Mouse (Mus musculus): Measurements from ENCODE around the gene Tcf12.

Gene Tcf12

DNA sequence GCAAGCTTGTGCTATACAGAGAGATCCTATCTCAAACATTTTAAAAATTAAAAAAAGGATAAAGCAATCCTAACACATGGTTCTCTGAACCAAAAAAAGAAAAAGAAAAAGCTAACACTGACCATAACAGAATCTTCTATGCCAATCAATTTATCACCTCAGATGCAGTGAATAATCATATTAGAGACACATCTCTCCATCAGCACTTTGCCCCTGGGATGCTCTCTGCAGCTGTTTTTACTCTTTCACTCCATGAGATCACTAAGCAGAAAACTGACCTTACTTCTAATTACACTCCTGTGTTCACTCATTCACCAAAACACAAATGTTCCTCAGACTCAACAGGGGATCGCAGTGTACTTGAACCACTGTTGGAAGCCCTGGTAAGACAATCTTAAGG lies 128.8 kb downstream of the Tcf12 start:
- in situ Hi-C loops (cut with MboI, MseI): loop anchor here (5.0 kb wide), 1 partner anchor 34 kb away; no protein-coding TSS in a partner anchor

DNA sequence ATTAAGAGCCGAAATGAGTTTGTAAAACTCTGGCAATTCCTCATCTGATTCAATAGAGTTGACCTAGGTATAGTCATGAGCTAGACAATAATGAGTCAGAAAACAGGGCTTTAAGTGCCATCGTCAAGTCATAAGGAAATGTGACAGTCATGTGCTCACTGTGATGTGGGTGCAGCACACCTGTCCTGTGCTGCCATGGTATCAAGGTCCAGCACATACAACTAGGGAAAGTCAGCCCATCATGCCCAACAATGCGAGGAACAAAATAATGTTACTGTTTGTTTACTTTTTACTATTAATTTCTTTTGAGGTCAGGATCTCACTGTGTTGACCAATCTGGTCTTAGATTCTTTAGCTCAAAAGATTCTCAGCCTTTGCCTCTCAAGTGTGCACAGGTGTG lies 130.6 kb downstream of the Tcf12 start:
- in situ Hi-C loops (cut with MboI, MseI): loop anchor here (5.0 kb wide), 1 partner anchor 36 kb away; no protein-coding TSS in a partner anchor

DNA sequence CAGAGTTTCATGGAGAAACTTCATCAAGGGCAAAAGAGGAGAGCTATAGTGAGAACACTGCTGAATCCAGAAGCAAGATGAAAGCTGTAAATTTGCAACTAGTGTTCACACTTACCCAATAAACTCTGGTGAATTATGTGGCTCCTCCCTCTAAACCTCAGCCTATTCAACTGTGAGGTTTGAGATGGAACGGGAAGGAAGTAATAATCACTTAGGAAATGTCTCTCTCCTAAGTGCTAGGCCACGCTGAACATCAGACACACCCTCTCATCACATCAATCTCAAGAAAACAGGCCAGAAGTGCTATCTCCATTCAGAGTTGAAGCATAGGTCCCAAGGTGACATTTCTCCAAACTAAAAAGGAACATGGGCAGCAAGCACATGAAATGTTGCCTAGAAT lies 131.1 kb downstream of the Tcf12 start:
- in situ Hi-C loops (cut with MboI, MseI): loop anchor here (5.0 kb wide), 1 partner anchor 37 kb away; no protein-coding TSS in a partner anchor

DNA sequence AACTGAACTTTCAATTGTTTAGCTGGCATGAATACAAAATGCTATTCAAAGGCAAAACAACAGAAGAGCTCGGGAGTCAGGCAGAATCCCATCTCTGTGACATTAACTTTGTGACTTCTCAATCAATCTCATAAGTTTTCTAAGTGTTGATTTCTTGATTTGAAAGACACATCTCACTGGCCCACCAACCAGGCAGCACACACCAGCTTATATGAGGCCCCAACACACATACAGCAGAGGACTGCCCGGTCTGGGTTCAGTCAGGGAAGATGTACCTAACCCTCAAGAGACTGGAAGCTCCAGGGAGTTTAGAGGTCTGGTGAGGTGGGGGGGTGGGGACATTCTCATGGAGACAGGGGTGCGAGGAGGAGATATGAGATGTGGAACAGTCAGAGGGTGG lies 132.8 kb downstream of the Tcf12 start:
- in situ Hi-C loops (cut with MboI, MseI): no loop called here

DNA sequence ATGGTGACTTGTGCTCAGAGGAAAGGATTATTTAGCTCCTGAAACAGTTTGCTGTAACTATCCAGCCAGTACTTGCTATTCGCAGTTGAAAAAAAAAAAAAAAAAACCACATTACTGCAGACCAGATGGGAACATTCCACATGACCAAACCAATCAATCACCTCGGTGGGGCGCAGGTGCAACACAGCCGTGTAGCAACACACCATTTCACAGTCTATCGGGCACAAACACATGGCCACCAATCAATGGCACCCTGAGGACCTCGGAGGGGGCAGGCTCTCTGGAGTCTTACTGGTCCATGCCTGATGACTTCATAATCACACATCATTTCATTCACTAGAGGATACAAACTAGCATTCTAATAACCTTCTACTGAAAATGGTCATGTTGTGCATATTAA lies 135.6 kb downstream of the Tcf12 start:
- in situ Hi-C loops (cut with MboI, MseI): no loop called here

DNA sequence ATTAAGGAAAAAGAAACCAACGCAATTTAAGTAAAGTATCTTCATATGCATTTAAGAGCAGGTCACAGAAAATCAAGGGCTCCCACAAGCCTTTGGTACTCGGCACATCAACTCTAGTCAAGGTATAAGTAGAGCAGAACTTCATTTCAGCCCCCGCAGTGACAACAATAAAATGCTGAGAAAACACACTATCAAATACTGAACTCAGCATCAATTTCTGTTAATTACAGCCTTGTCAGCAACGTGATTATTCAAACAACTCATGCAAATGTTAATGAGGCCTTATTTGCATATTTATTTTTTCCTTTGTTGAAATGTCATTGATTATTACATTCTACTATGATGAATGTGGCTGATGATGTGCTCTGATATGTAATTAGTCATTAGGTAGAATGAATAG lies 136.5 kb downstream of the Tcf12 start:
- in situ Hi-C loops (cut with MboI, MseI): no loop called here

DNA sequence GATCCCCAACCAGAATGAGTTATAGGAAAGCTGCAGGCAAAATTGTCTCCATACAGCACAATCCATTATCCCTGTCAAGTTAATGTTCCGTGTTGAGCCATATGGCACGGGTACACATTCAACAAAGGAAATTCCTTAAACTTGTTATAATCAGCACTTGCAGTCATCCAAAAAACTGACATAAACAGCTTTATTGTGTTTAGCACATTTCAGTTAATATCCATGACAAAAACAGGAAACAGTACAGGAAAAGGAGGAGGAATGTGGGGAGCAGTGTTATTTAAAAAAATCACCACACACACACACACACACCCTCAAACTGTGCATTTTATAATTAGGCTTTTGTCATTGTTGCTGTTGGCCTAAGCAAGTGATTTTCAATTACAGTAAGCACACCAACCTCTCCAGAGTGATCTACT lies 137.1 kb downstream of the Tcf12 start:
- in situ Hi-C loops (cut with MboI, MseI): no loop called here

DNA sequence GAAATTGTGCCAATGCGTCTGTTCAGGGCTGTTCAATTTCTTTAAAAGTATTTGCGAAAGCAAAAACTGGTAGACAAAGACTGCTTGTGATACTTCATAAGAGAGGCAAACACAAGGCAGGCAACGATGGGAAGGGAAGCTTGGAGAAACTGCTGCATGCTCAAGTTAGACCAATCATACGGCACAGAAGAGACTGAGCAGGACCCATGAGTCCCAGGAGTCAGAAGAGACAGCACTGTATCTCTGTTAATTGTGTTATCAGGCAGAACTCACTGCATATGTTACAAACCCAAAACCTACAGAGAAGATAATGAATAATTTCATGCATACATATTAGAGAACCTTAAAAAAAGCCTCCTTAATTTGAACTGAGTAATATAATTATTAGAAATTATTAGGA lies 147.6 kb downstream of the Tcf12 start:
- in situ Hi-C loops (cut with MboI, MseI): no loop called here

DNA sequence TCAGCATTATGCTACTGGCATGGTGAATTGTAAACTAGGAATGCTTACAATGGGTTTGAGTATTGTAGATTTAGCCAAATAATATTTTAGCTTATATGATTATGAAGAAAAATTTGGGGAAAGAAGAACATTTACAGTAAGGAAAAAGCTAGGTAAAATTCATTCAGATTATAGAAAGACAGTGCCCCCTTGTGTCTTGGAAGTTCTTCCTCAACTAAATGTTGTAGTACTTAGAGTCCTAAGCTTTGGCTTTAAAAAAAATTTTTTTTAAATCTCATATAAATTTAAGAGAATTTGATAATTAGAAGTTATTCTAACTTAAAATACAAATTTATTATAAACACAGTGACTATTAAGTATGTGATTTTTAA lies 151.7 kb downstream of the Tcf12 start:
- in situ Hi-C loops (cut with MboI, MseI): no loop called here

DNA sequence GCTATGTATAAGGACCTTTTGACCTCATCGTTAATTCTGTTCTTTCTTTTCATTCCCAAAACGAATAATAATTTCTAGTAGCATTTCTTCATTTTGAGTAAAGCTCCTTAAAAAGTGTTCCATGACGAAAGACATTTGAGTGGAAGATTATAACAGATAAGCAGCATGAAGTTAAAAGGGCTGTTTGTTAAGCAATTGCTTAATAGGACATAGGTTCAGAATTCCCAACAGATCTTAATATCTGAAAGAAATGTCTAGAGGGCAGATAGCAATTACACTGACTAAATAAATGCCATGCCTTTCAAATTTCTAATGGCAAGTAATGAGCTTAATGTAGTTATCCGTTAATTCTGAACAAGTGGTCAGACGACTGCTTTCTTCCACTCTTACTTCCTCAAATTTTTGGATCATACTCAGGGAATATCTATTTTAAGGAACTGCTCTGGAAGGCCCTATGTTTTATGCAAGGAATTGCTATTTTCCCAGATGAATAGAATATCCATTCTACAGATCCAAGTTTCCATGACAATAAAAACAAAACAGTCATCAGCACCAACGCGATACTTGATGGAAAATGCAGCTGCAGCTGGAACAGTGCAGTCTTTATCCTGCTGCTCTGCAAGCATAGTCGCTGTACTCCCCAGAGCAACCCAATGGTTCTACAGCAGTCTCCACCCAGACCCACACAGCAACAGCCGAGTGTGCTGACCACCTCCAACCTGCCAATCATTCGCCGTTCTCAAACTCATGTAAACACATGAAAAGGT lies 152.2 kb downstream of the Tcf12 start:
- in situ Hi-C loops (cut with MboI, MseI): no loop called here

DNA sequence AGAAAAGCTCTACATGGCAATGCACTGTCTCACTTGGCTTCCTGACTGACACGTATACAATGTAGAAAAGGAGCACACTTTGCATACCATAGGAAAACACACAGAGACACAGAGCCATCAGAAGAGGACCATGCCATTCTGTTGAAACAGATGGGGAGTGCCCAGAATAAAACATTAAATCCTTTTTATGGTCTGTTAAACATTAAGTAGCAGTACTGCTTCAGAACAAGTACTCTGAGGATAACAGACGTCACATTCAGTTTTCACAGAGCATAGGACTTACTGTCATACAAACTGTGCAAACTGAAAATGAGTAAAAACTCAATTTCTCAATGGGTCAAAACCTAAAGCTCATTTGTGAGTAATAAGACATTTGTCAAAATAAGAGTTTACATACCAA lies 158.5 kb downstream of the Tcf12 start:
- in situ Hi-C loops (cut with MboI, MseI): no loop called here

DNA sequence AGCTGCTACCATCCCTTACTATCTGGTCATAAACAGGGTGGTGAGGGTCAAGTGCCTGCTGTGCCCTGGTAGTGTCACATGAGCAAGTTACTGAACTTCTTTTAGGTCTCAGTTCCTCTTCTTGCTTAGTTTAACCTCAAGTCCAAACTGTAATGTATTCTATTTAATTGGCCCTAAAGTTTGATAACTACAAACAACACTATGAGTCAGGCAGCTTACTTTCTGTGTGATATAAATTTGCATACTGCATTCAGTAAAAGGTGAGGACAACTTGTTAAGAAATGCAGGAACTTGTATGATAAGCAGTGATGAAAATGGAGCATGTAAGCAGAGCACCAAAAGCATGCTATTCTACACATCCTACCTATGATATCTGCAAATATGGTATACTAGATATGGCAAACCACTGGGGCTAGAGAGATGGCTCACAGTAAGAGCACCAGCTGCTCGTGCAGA lies 159.0 kb downstream of the Tcf12 start:
- in situ Hi-C loops (cut with MboI, MseI): no loop called here

DNA sequence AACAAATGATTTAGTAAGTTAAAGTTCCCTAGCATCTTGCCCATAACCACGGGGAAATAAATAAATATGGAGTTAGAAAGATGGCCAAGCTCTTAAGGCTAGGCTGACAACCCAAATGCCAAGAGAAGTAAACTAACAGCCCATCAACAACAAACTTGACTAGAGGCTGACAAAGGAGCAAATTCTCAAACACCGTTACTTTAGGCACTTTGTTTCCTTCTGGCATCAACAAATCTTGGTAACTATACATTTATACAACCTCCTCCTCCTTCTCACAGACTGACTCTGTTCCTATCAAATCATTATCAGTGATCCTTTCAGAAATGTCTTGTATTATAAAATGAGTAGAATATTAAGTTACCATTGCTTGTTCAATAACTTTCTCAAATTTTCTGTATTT lies 159.7 kb downstream of the Tcf12 start:
- in situ Hi-C loops (cut with MboI, MseI): no loop called here

DNA sequence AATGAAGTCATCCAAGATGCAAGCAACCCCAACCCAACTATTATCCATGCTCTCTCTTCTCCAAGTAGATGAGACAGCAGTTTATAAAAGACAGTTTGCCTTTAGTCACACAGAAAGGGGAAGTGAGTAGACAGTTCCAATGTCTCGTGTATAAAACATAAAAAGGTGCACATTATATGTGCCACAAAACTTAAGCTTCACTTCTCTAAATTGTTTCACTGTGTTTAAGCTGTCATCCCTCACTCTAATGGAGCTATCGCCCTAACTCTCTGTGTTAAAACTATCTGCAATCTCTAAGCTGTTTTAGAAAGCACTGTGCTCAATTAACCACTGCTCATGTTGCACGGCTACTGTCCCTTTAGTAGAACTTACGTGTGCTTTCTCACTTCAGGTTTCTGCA lies 160.3 kb downstream of the Tcf12 start:
- in situ Hi-C loops (cut with MboI, MseI): no loop called here

DNA sequence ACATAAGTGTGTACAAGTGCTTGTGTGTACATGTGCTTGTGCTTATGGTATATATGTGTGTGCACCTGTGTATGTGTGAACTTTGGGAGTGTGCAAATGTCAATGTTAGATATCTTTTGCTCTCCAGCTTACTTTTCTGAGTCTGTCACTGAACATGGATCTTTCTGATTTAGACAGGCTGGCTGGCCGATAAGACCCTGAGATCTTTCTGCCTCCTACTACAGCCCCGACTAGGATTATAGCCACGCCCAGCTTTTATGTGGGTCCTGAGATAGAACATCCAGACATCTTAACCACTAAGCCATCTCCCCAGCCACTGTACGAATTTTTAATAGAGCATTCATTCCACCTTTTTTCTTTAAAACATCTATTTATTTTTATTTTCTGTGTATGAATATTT lies 166.9 kb downstream of the Tcf12 start:
- in situ Hi-C loops (cut with MboI, MseI): loop anchor here (5.0 kb wide), 1 partner anchor 48 kb away; no protein-coding TSS in a partner anchor

DNA sequence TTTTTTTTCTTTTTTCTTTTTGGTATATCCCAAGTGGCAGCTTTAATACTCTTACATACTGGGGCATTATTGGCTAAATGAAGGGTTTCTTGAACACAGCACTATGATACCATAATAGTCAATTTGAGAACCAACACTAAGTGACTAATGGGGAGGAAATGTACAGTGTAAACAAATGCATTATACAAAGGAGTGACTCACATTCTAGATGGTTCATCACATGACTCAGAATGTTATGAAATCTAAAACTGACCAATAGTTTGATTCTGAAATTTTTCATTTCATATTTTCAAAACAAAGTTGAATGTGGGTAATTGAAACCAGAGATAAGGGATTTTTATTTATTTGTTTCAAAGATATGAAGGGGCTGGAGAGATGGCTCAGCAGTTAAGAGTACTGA lies 169.2 kb downstream of the Tcf12 start:
- in situ Hi-C loops (cut with MboI, MseI): loop anchor here (5.0 kb wide), 1 partner anchor 50 kb away; no protein-coding TSS in a partner anchor

DNA sequence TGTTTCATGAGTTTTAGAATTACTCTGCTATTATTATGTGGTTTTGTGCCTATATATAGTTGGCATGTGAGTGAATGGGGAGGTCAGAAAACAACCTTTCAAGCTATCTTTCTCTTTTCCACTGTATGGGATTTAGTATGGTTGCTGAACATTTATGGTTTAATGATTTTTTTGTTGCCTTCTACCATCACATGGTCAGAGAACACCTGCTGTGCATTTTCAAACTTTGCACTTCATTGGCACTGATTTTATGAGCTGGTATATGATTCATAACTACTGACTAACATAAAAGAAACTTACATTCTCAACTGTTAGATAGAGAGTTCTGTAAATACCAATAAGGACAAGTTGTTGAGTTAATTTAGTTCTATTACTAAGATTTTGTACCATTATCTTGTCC lies 171.7 kb downstream of the Tcf12 start:
- in situ Hi-C loops (cut with MboI, MseI): loop anchor here (5.0 kb wide), 1 partner anchor 52 kb away; no protein-coding TSS in a partner anchor

DNA sequence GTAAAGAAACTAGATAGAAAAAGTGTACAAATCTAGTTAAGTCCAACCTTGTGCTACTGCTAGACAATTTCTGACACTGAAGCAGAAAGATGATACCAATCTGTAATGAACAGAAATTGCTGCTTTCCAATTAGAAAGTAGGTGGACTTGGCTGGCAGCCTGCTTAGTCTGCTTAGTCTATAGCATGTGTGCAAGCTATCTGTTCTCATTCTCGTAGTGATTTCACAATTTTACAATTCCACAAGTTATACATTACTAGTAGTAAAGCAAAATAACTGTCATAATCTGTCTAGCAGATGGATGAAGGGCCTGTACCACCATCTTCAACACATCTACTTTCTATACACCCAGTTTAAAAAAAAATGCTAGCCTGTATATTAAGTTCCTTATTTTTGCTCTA lies 175.5 kb downstream of the Tcf12 start:
- in situ Hi-C loops (cut with MboI, MseI): no loop called here

DNA sequence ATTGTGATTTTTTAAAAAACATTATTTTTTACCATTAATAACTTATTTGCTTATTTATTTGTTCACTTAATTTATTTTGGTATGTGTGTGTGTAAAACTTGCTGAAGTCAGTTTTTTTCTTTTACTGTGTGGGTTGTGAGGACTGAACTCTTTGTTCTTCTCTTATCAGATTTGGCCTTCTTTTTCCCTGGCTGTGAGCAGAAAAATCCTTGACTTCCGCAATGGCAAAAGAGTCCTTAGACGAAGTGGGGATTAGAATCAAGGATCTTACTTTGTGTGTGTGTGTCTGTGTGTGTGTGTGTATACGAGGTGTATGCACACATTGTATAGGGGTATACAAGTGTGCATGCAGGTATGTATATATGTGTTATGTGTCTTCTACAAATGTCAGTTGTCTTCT lies 176.8 kb downstream of the Tcf12 start:
- in situ Hi-C loops (cut with MboI, MseI): no loop called here

DNA sequence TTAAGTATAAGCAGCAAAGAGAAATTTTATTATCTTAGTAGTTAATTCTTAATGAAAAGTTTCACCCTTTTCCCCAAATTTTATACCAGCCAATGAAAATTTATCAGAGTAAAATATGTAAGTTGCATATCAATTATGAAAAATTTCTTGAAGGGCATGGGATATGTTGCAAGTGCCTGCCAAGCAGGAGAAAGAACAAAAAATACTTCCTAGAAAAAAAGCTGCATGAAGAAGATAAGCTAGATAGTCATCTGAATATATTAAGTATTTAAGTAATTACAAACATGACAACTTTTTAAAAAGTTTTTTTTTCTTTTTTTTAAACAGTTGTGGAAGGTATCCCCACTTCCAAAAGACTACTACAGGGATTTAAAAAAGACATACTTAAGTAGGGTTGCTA lies 179.7 kb downstream of the Tcf12 start:
- in situ Hi-C loops (cut with MboI, MseI): no loop called here

DNA sequence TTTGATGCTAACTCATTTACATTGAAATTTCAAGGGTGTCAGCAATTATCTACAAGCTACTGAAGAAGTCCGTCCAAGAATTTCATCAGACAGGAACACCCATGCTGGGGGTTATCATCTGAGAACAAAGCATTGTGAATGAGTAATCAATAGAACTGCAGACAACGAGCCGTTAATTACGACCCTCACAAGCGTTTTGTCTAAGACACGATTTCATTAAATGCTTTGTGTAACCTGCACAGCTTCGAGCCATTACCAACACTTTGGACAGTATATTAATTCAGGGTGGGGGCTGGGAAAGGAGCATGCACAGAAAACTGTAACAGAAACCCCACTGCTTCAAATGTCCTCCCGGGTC lies 180.3 kb downstream of the Tcf12 start:
- in situ Hi-C loops (cut with MboI, MseI): no loop called here

DNA sequence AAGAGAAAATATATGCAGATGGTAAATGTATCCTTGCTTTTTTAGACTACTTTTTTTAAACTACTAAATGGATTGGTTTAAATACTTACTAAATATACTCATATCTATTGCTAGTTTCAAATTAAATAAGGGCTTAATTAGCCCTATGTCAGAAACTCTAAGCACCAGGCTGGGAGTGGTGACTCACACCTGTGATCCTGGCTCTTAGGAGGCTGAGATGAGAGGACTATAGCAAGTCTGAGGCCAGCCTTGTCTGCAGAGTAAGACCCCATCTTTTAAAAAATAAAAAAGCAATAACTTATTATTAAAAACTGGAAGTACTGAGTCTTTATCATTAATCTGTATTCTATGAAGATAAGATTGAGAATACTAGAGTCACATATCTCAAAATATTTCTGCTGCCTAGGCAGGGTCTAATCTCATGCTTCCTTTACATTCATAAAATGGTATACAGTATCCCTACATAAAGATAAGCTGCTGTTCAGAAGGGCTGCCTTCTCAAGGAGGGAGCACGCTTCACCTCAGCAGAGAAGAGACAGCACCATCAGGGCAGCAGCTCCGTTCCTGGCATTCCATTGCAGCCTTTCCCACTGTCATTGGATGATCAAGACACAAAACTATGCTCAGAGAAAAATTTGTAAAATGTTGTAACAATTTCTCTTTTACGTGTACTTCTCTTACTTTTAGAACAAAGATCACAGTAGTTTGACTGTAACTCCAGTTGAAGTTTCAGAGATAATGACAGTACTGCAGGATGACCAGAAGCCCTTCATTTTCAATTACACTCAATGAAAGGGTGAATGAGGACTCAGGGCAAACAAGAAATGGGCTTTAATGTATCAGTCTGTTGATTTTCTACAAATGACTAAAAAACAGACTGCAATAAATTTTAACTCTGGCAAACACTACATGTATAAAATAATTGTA lies 181.0 kb downstream of the Tcf12 start:
- in situ Hi-C loops (cut with MboI, MseI): no loop called here

DNA sequence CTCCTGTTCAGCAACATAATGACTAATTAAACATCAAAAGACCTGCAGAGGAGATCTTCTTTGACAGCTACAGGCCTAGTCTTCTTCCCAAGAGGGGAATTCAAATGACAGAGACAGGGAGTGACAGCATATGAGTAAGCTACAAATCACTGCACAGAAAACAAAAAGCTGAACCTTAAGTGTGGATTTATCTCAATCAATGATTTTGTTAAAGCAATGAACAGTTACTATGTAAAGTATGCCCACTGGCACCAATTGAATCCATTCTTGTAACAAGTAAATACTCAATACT lies 195.1 kb downstream of the Tcf12 start:
- in situ Hi-C loops (cut with MboI, MseI): no loop called here
